Mouse (Mus musculus) liver, adult 2 months (tissue): Measurements from ENCODE around the gene Rad51b.

ENCODE experiments used
- CTCF ChIP-seq: fragments of 200-500 bp; IDR thresholded peaks from 2 replicates; pipeline ENCODE4 v1.5.1; 2011; ENCODE audit warnings: low read depth, low read length, control low read depth
- POLR2A ChIP-seq: fragments of 200-500 bp; IDR thresholded peaks from 2 replicates; pipeline ENCODE4 v1.6.1; 2011; ENCODE audit warnings: low read length, control low read depth; ENCODE audit not compliant: insufficient read depth; ENCODE audit errors: extremely low read depth

GRCm38 (mm10) chr12:79436892-79437291 lies 139.8 kb downstream of the Rad51b start:
- TF ChIP-seq POLR2A = no peak
- TF ChIP-seq CTCF = no peak
